Mouse (Mus musculus) layer of hippocampus, postnatal 36 days (tissue): ENCODE measurements around the gene Hnrnpr. TPM values are rescaled to one million over a fixed set of nuclear protein-coding genes. Genes with fewer than 3 reads are reported as not detected.

Experiments
- DNase-seq, 2 experiments: peaks; one replicate each; pipeline ENCODE4 v3.0.0; 2022
- total RNA-seq, 2 experiments: library from RNA; stranded (reverse); gene quantifications; 2 replicates each; pipeline ENCODE4 v1.2.3; 2021

The Hnrnpr gene
- total RNA-seq, 2 experiments from 2014 or later = 88.7 TPM

GRCm38 (mm10) chr4:136309780-136310179 is 962 bp upstream of the Hnrnpr start:
- DNase-seq = no peak

- peak; percentile 20 to 31 for DNase-seq
Observed at GRCm38 (mm10) chr4:136311042-136311999, 579 bp downstream of the Hnrnpr start.

GRCm38 (mm10) chr4:136312616-136313015 is 1.9 kb downstream of the Hnrnpr start:
- no peak for DNase-seq

GRCm38 (mm10) chr4:136317667-136318066 is 6.9 kb downstream of the Hnrnpr start:
- DNase-seq = no peak

GRCm38 (mm10) chr4:136320016-136320415 is 9.3 kb downstream of the Hnrnpr start:
- no peak for DNase-seq

GRCm38 (mm10) chr4:136324226-136324625 is 13.5 kb downstream of the Hnrnpr start:
- DNase-seq = no peak

- DNase-seq = no peak
Observed at GRCm38 (mm10) chr4:136327238-136327637, 16.5 kb downstream of the Hnrnpr start.

GRCm38 (mm10) chr4:136328115-136328514 is 17.4 kb downstream of the Hnrnpr start:
- no peak for DNase-seq

- no peak for DNase-seq
Observed at GRCm38 (mm10) chr4:136331709-136332108, 21.0 kb downstream of the Hnrnpr start.

GRCm38 (mm10) chr4:136333191-136333590 is 22.4 kb downstream of the Hnrnpr start:
- DNase-seq = no peak

- DNase-seq = no peak
Observed at GRCm38 (mm10) chr4:136335065-136335464, 24.3 kb downstream of the Hnrnpr start.

GRCm38 (mm10) chr4:136337129-136337528 is 26.4 kb downstream of the Hnrnpr start:
- no peak for DNase-seq

- DNase-seq = no peak
Observed at GRCm38 (mm10) chr4:136349616-136350015, 38.9 kb downstream of the Hnrnpr start.

- DNase-seq = no peak
Observed at GRCm38 (mm10) chr4:136357026-136357425, 46.3 kb downstream of the Hnrnpr start.

GRCm38 (mm10) chr4:136357429-136357828 is 46.7 kb downstream of the Hnrnpr start:
- DNase-seq = no peak

- peak in 1 of 2 experiments; percentile 22 for DNase-seq
Observed at GRCm38 (mm10) chr4:136367856-136368255, 57.1 kb downstream of the Hnrnpr start.

- peak in 1 of 2 experiments; percentile 35 for DNase-seq
Observed at GRCm38 (mm10) chr4:136369727-136370126, 59.0 kb downstream of the Hnrnpr start.

- DNase-seq = no peak
Observed at GRCm38 (mm10) chr4:136373494-136374181, 62.9 kb downstream of the Hnrnpr start.

- no peak for DNase-seq
Observed at GRCm38 (mm10) chr4:136377001-136377400, 66.3 kb downstream of the Hnrnpr start.

- no peak for DNase-seq
Observed at GRCm38 (mm10) chr4:136383052-136383451, 72.3 kb downstream of the Hnrnpr start.

GRCm38 (mm10) chr4:136383839-136384238 is 73.1 kb downstream of the Hnrnpr start:
- DNase-seq = no peak

- DNase-seq = no peak
Observed at GRCm38 (mm10) chr4:136387261-136387660, 76.5 kb downstream of the Hnrnpr start.

GRCm38 (mm10) chr4:136401806-136402205 is 91.1 kb downstream of the Hnrnpr start:
- DNase-seq = no peak
